Mouse (Mus musculus) intestine, embryonic 15.5 days (tissue): Measurements from ENCODE around the gene Fdxr. TPM values are rescaled to one million over a fixed set of nuclear protein-coding genes. Genes with fewer than 3 reads are reported as not detected.

Experiments used
- ATAC-seq: fragments of 200-750 bp; cut with Nextera tagmentation; 2 replicates; pipeline ENCODE4 v1.8.0; 2017; ENCODE audit warnings: moderate TSS enrichment, moderate library complexity
- H3K27ac ChIP-seq: fragments of 300-500 bp; sonication (generic); 2 replicates; pipeline ENCODE4 v1.5.1; 2015; ENCODE audit warnings: mild to moderate bottlenecking, inconsistent platforms
- H3K27me3 ChIP-seq: fragments of 300-500 bp; sonication (generic); replicated peaks from 2 replicates; pipeline ENCODE4 v1.6.1; 2015; ENCODE audit warnings: inconsistent platforms
- H3K36me3 ChIP-seq: fragments of 300-500 bp; sonication (generic); 2 replicates; pipeline ENCODE4 v1.6.1; 2015; ENCODE audit warnings: inconsistent platforms
- H3K4me1 ChIP-seq: fragments of 300-500 bp; sonication (generic); replicated peaks from 2 replicates; pipeline ENCODE4 v1.6.1; 2015; ENCODE audit warnings: inconsistent platforms
- H3K4me2 ChIP-seq: fragments of 300-500 bp; sonication (generic); replicated peaks from 2 replicates; pipeline ENCODE4 v1.6.1; 2015; ENCODE audit warnings: mild to moderate bottlenecking, inconsistent platforms
- H3K4me3 ChIP-seq: fragments of 300-500 bp; sonication (generic); replicated peaks from 2 replicates; pipeline ENCODE4 v1.5.1; 2015; ENCODE audit warnings: inconsistent platforms
- H3K9ac ChIP-seq: fragments of 300-500 bp; sonication (generic); 2 replicates; pipeline ENCODE4 v1.6.1; 2015; ENCODE audit warnings: inconsistent platforms
- H3K9me3 ChIP-seq: fragments of 300-500 bp; sonication (generic); 2 replicates; pipeline ENCODE4 v1.6.1; 2016; ENCODE audit warnings: inconsistent platforms
- WGBS: fragments of 180-500 bp; shearing (Covaris S2); methylation state at CpG from one replicate; pipeline ENCODE4 v1.1.7; 2015; 5-methylcytosine and 5-hydroxymethylcytosine counted together
- polyA plus RNA-seq: library from polyadenylated mRNA; unstranded; fragments of >200 nt; fragmentation: Nextera tagmentation; extraction: Ambion mirVana; gene quantifications from 2 replicates; pipeline ENCODE4 v1.2.1, GENCODE M21; 2015

Gene Fdxr
- polyA plus RNA-seq, 1 experiment from 2014 or later = 17.2 TPM

GRCm38 (mm10) chr11:115228430-115228829 is 48.4 kb downstream of the Fdxr start:
- H3K27ac ChIP-seq = no peak overlapping the region
- H3K4me2 ChIP-seq = no peak overlapping the region
- H3K4me3 ChIP-seq = no peak overlapping the region
- whole genome bisulfite sequencing = 57% methylated on average over 7 of the region's 7 CpGs
- no peak for ATAC-seq
- H3K27me3 ChIP-seq = no peaks in the 10 kb centered on the region; the same call in 1 of the 2 replicates
- peaks cover 29% of the 10 kb centered on the region for H3K4me1 ChIP-seq
- H3K9me3 ChIP-seq = no peaks in the 10 kb centered on the region
- H3K9ac ChIP-seq = no peak overlapping the region
- H3K36me3 ChIP-seq = no peaks in the 10 kb centered on the region

GRCm38 (mm10) chr11:115227640-115228039 is 49.2 kb downstream of the Fdxr start:
- Histone ChIP-seq H3K36me3 (no peaks in the 10 kb centered on the region), H3K9ac (no peak overlapping the region), H3K4me2 (no peak overlapping the region), H3K9me3 (no peaks in the 10 kb centered on the region), H3K4me1 (peaks cover 30% of the 10 kb centered on the region), H3K4me3 (no peak overlapping the region), H3K27me3 (no peaks in the 10 kb centered on the region; the same call in 1 of the 2 replicates), H3K27ac (no peak overlapping the region)
- no peak for ATAC-seq
- WGBS = 54% methylated on average over 12 of the region's 12 CpGs

- no peaks in the 10 kb centered on the region for H3K9me3 ChIP-seq
- no peak overlapping the region for H3K9ac ChIP-seq
- peaks cover 29% of the 10 kb centered on the region for H3K4me1 ChIP-seq
- WGBS = 60% methylated on average over 14 of the region's 14 CpGs
- no peak overlapping the region for H3K27ac ChIP-seq
- ATAC-seq = no peak
- no peak overlapping the region for H3K4me3 ChIP-seq
- H3K27me3 ChIP-seq = no peaks in the 10 kb centered on the region; the same call in 1 of the 2 replicates
- no peak overlapping the region for H3K4me2 ChIP-seq
- no peaks in the 10 kb centered on the region for H3K36me3 ChIP-seq
Measured at GRCm38 (mm10) chr11:115226811-115227491, 49.9 kb downstream of the Fdxr start.

- 83% methylated on average over 6 of the region's 6 CpGs for WGBS
- no peak for ATAC-seq
- no peaks in the 10 kb centered on the region; the same call in 1 of the 2 replicates for H3K27me3 ChIP-seq
- H3K4me1 ChIP-seq = peaks cover 17% of the 10 kb centered on the region
- H3K4me2 ChIP-seq = no peak overlapping the region
- H3K27ac ChIP-seq = no peak overlapping the region
- no peaks in the 10 kb centered on the region for H3K36me3 ChIP-seq
- no peak overlapping the region for H3K9ac ChIP-seq
- H3K9me3 ChIP-seq = no peaks in the 10 kb centered on the region
- H3K4me3 ChIP-seq = no peak overlapping the region
Measured at GRCm38 (mm10) chr11:115225301-115225700, 51.5 kb downstream of the Fdxr start.

GRCm38 (mm10) chr11:115224889-115225288 is 52.0 kb downstream of the Fdxr start:
- no peaks in the 10 kb centered on the region for H3K9me3 ChIP-seq
- no peak overlapping the region for H3K4me2 ChIP-seq
- H3K27me3 ChIP-seq = no peaks in the 10 kb centered on the region; the same call in 1 of the 2 replicates
- H3K4me3 ChIP-seq = no peak overlapping the region
- no peaks in the 10 kb centered on the region for H3K36me3 ChIP-seq
- no peak overlapping the region for H3K27ac ChIP-seq
- H3K4me1 ChIP-seq = peaks cover 16% of the 10 kb centered on the region
- ATAC-seq = no peak; the same call in 1 of the 2 replicates
- WGBS = 56% methylated on average over 8 of the region's 8 CpGs
- no peak overlapping the region for H3K9ac ChIP-seq

- Histone ChIP-seq H3K9me3 (no peaks in the 10 kb centered on the region), H3K4me3 (no peak overlapping the region), H3K27me3 (no peaks in the 10 kb centered on the region; the same call in 1 of the 2 replicates), H3K27ac (no peak overlapping the region), H3K36me3 (no peaks in the 10 kb centered on the region), H3K4me1 (peaks cover 22% of the 10 kb centered on the region), H3K9ac (no peak overlapping the region), H3K4me2 (no peak overlapping the region)
- 52% methylated on average over 6 of the region's 6 CpGs for WGBS
- ATAC-seq = no peak
Measured at GRCm38 (mm10) chr11:115223877-115224276, 53.0 kb downstream of the Fdxr start.

- Histone ChIP-seq H3K9ac (no peak overlapping the region), H3K4me3 (no peak overlapping the region), H3K27ac (no peak overlapping the region), H3K27me3 (no peaks in the 10 kb centered on the region; the same call in 1 of the 2 replicates), H3K9me3 (no peaks in the 10 kb centered on the region), H3K36me3 (no peaks in the 10 kb centered on the region), H3K4me2 (no peak overlapping the region), H3K4me1 (peaks cover 24% of the 10 kb centered on the region)
- no peak for ATAC-seq
- 84% methylated on average over 11 of the region's 11 CpGs for WGBS
Measured at GRCm38 (mm10) chr11:115223451-115223850, 53.4 kb downstream of the Fdxr start.

- Histone ChIP-seq H3K36me3 (no peaks in the 10 kb centered on the region), H3K4me3 (no peak overlapping the region), H3K9ac (no peak overlapping the region), H3K4me2 (no peak overlapping the region), H3K27me3 (no peaks in the 10 kb centered on the region; the same call in 1 of the 2 replicates), H3K4me1 (peaks cover 24% of the 10 kb centered on the region), H3K9me3 (no peaks in the 10 kb centered on the region), H3K27ac (no peak overlapping the region)
- no peak for ATAC-seq
- 29% methylated on average over 5 of the region's 5 CpGs for WGBS
Measured at GRCm38 (mm10) chr11:115222570-115222969, 54.3 kb downstream of the Fdxr start.

GRCm38 (mm10) chr11:115222077-115222476 is 54.8 kb downstream of the Fdxr start:
- ATAC-seq = no peak
- Histone ChIP-seq H3K36me3 (no peaks in the 10 kb centered on the region), H3K4me2 (no peak overlapping the region), H3K4me3 (no peak overlapping the region), H3K27me3 (no peaks in the 10 kb centered on the region; the same call in 1 of the 2 replicates), H3K9me3 (no peaks in the 10 kb centered on the region), H3K4me1 (peaks cover 23% of the 10 kb centered on the region), H3K27ac (no peak overlapping the region), H3K9ac (no peak overlapping the region)
- 37% methylated on average over 12 of the region's 12 CpGs for WGBS

GRCm38 (mm10) chr11:115219685-115220084 is 57.2 kb downstream of the Fdxr start:
- Histone ChIP-seq H3K36me3 (no peaks in the 10 kb centered on the region), H3K27me3 (no peaks in the 10 kb centered on the region; the same call in 1 of the 2 replicates), H3K9ac (no peak overlapping the region), H3K4me2 (no peak overlapping the region), H3K4me1 (peaks cover 19% of the 10 kb centered on the region), H3K9me3 (no peaks in the 10 kb centered on the region), H3K4me3 (no peak overlapping the region), H3K27ac (no peak overlapping the region)
- WGBS = 84% methylated on average over 10 of the region's 10 CpGs
- ATAC-seq = no peak; the same call in 1 of the 2 replicates

GRCm38 (mm10) chr11:115219263-115219662 is 57.6 kb downstream of the Fdxr start:
- Histone ChIP-seq H3K27ac (no peak overlapping the region), H3K4me2 (no peak overlapping the region), H3K27me3 (no peaks in the 10 kb centered on the region; the same call in 1 of the 2 replicates), H3K36me3 (no peaks in the 10 kb centered on the region), H3K4me1 (peaks cover 19% of the 10 kb centered on the region), H3K9ac (no peak overlapping the region), H3K4me3 (no peak overlapping the region), H3K9me3 (no peaks in the 10 kb centered on the region)
- peak; percentile 57 for ATAC-seq
- WGBS = 49% methylated on average over 9 of the region's 9 CpGs
